Mouse (Mus musculus) liver, adult (tissue): ENCODE results near the gene Gimap1.

Source experiments
- GATA4 ChIP-seq: IDR thresholded peaks from 2 replicates; pipeline ENCODE4 v1.6.1; 2014; ENCODE audit warnings: mild to moderate bottlenecking, low read length; ENCODE audit not compliant: insufficient replicate concordance

Gene Gimap1

GRCm38 (mm10) chr6:48738961-48739779 lies at the start of gene Gimap1:
TSS of gene Gimap1 (plus strand) at chr6:48739054.
- TF ChIP-seq GATA4, result peak; percentile 8; the same call in 1 of the 2 replicates

- 0 out of 2 replicates have a peak, but pooled peaks have one; percentile 38 for TF ChIP-seq GATA4
Measured at GRCm38 (mm10) chr6:48689320-48689719, 49.5 kb upstream of the Gimap1 start.

GRCm38 (mm10) chr6:48692962-48693361 lies 45.9 kb upstream of the Gimap1 start:
- TF ChIP-seq GATA4, result no peak

GRCm38 (mm10) chr6:48696830-48697554 lies 41.9 kb upstream of the Gimap1 start:
- no peak for TF ChIP-seq GATA4

- no peak for TF ChIP-seq GATA4
Measured at GRCm38 (mm10) chr6:48697555-48697930, 41.3 kb upstream of the Gimap1 start.

GRCm38 (mm10) chr6:48698066-48698856 lies 40.6 kb upstream of the Gimap1 start:
- TF ChIP-seq GATA4, result no peak

GRCm38 (mm10) chr6:48698888-48699287 lies 40.0 kb upstream of the Gimap1 start:
- TF ChIP-seq GATA4, result no peak

GRCm38 (mm10) chr6:48700251-48701075 lies 38.4 kb upstream of the Gimap1 start:
- TF ChIP-seq GATA4, result peak; percentile 88

- TF ChIP-seq GATA4, result no peak
Measured at GRCm38 (mm10) chr6:48702146-48702545, 36.7 kb upstream of the Gimap1 start.

- TF ChIP-seq GATA4, result no peak
Measured at GRCm38 (mm10) chr6:48702601-48703000, 36.3 kb upstream of the Gimap1 start.

GRCm38 (mm10) chr6:48704146-48704545 lies 34.7 kb upstream of the Gimap1 start:
- TF ChIP-seq GATA4, result no peak

- no peak for TF ChIP-seq GATA4
Measured at GRCm38 (mm10) chr6:48706130-48706529, 32.7 kb upstream of the Gimap1 start.

- TF ChIP-seq GATA4, result no peak
Measured at GRCm38 (mm10) chr6:48718455-48718854, 20.4 kb upstream of the Gimap1 start, which contains the start of the genes Gm28053 and Gimap7. TSS of gene Gm28053 (plus strand) at chr6:48718607. TSS of gene Gimap7 (plus strand) at chr6:48718621.

- no peak for TF ChIP-seq GATA4
Measured at GRCm38 (mm10) chr6:48720326-48720725, 18.5 kb upstream of the Gimap1 start.

GRCm38 (mm10) chr6:48723468-48723867 lies 15.4 kb upstream of the Gimap1 start:
- no peak for TF ChIP-seq GATA4

GRCm38 (mm10) chr6:48725476-48725875 lies 13.4 kb upstream of the Gimap1 start:
- TF ChIP-seq GATA4, result no peak
